27 mouse cellular contexts compared by ENCODE assay signal in genomic region chr3:9168955-9169354, GRCm38 (mm10).
DNase-seq lines count a peak whose midpoint lies in the region; ATAC-seq and TF ChIP-seq lines count a peak whose summit lies in the region.
"Had no signal": no experiment of that assay in that cellular context is flagged by ENCODE, and none has a peak within 500 bp of the region (broad histone marks: within the 10 kb centered on the region; RNA-seq: fewer than 3 reads in every experiment).

No protein-coding gene starts in this region.

- no peaks in the 10 kb centered on the region for H3K27me3 ChIP-seq in heart, postnatal 0 days (ENCODE audit: control insufficient read depth, insufficient read depth, low read length)
- H3K27me3 ChIP-seq: embryonic facial prominence, embryonic 15.5 days; limb, embryonic 13.5 days had no signal

- DNase-seq in heart, postnatal 0 days (ENCODE audit: low spot score): peak; percentile 15
- no peak for DNase-seq in heart, adult 8-10 months (ENCODE audit: low spot score)
- DNase-seq in thymus, postnatal 4 days: peak; percentile 20
- no peak for DNase-seq in thymus, postnatal 0 days (ENCODE audit: low spot score)
- DNase-seq in adrenal gland, postnatal 4 days (ENCODE audit: low spot score in 2 of 2): no peak
- DNase-seq: adrenal gland, postnatal 36 days; cerebellum, adult 2 months; cerebellum, postnatal 14 days; gastrocnemius, postnatal 36 days; heart, adult 18-20 months; heart, postnatal 4 days; kidney, adult 18-20 months; kidney, postnatal 4 days; lung, embryonic 14.5 days; lung, postnatal 14 days; thymus, adult 18-20 months; thymus, postnatal 36 days had no signal

- no peaks in the 10 kb centered on the region for H3K36me3 ChIP-seq in heart, postnatal 0 days (replicated peaks; ENCODE audit: control insufficient read depth, insufficient read depth, low read length)
- H3K36me3 ChIP-seq: embryonic facial prominence, embryonic 10.5 days; embryonic facial prominence, embryonic 15.5 days; forebrain, embryonic 12.5 days; hindbrain, embryonic 13.5 days; limb, embryonic 13.5 days had no signal

- peaks cover 4% of the 10 kb centered on the region; the same call in 1 of the 2 replicates for H3K4me1 ChIP-seq in heart, postnatal 0 days (ENCODE audit: control insufficient read depth, insufficient read depth)

- no peaks in the 10 kb centered on the region for H3K9me3 ChIP-seq in heart, postnatal 0 days (replicated peaks; ENCODE audit: control insufficient read depth, low read length)
- H3K9me3 ChIP-seq: embryonic facial prominence, embryonic 15.5 days; forebrain, embryonic 12.5 days; hindbrain, embryonic 13.5 days had no signal

- no peak overlapping the region for H3K27ac ChIP-seq in heart, postnatal 0 days (ENCODE audit: low read depth)
- H3K27ac ChIP-seq: embryonic facial prominence, embryonic 10.5 days; embryonic facial prominence, embryonic 15.5 days; forebrain, embryonic 12.5 days; hindbrain, embryonic 13.5 days; kidney, postnatal 0 days; limb, embryonic 13.5 days; liver, embryonic 14.5 days had no signal

- TF ChIP-seq CTCF in heart, postnatal 0 days (IDR thresholded peaks at IDR 0.05; ENCODE audit: low read depth): no peak

- no peak overlapping the region for H3K4me2 ChIP-seq in heart, postnatal 0 days (ENCODE audit: low read depth, low read length)
- H3K4me2 ChIP-seq: embryonic facial prominence, embryonic 15.5 days; forebrain, embryonic 12.5 days; hindbrain, embryonic 13.5 days; limb, embryonic 13.5 days; lung, embryonic 14.5 days; midbrain, embryonic 11.5 days had no signal

- 51% methylated on average over 12 of the region's 12 CpGs for WGBS in heart, postnatal 0 days

- no peak for ATAC-seq in heart, postnatal 0 days (ENCODE audit: insufficient read depth, low read depth)
- ATAC-seq in megakaryocyte progenitor cell, adult 5-6 weeks (replicated peaks; ENCODE audit: poor library complexity): peak; percentile 30; the same call in 1 of the 2 replicates
- no peak for ATAC-seq in monocyte, adult 5-6 weeks (replicated peaks; ENCODE audit: insufficient number of reproducible peaks, low FRiP score, low TSS enrichment, poor library complexity, severe bottlenecking)

- no peak for TF ChIP-seq EP300 in heart, postnatal 0 days (IDR thresholded peaks at IDR 0.05; ENCODE audit: low read depth)

- H3K4me3 ChIP-seq in heart, postnatal 0 days (ENCODE audit: low read depth, low read length): no peak overlapping the region
- H3K4me3 ChIP-seq: embryonic facial prominence, embryonic 10.5 days; embryonic facial prominence, embryonic 15.5 days; forebrain, embryonic 12.5 days; hindbrain, embryonic 13.5 days; limb, embryonic 13.5 days had no signal

- no peak overlapping the region for H3K9ac ChIP-seq in heart, postnatal 0 days (replicated peaks; ENCODE audit: low read depth, low read length)
- H3K9ac ChIP-seq: embryonic facial prominence, embryonic 15.5 days; forebrain, embryonic 12.5 days; hindbrain, embryonic 13.5 days; limb, embryonic 13.5 days; liver, embryonic 14.5 days; lung, embryonic 14.5 days had no signal

Comparison
In these comparisons a context has a peak if more than half of its experiments do, and no peak if none do; other contexts are left out.
1. DNase-seq: peak in heart, postnatal 0 days (single experiment) and thymus, postnatal 4 days (single experiment); none in heart, adult 8-10 months (single experiment), thymus, postnatal 0 days (single experiment) and adrenal gland, postnatal 4 days (0 of 2).